Mouse (Mus musculus): Measurements from ENCODE around the gene Vps54.
"Not testable (repeated sequence)": the region's sequence is repeated elsewhere in the genome, so short reads cannot be mapped to it uniquely, and the experiment has no call there.

Gene Vps54

GRCm38 (mm10) chr11:21239763-21240509 lies 855 bp downstream of the Vps54 start:
- in situ Hi-C loops (cut with MboI, MseI): no loop called here

- in situ Hi-C loops (cut with MboI, MseI): no loop called here
These were observed 2.3 kb downstream of the Vps54 start for GRCm38 (mm10) chr11:21241351-21241750.

- in situ Hi-C loops (cut with MboI, MseI): no loop called here
These were observed 8.3 kb downstream of the Vps54 start for GRCm38 (mm10) chr11:21247203-21247865.

- in situ Hi-C loops (cut with MboI, MseI): no loop called here
These were observed 8.9 kb downstream of the Vps54 start for GRCm38 (mm10) chr11:21247940-21248339.

GRCm38 (mm10) chr11:21250366-21250765 lies 11.3 kb downstream of the Vps54 start:
- in situ Hi-C loops (cut with MboI, MseI): no loop called here

GRCm38 (mm10) chr11:21258611-21259010 lies 19.5 kb downstream of the Vps54 start:
- in situ Hi-C loops (cut with MboI, MseI): not testable (repeated sequence)

- in situ Hi-C loops (cut with MboI, MseI): no loop called here
These were observed 26.3 kb downstream of the Vps54 start for GRCm38 (mm10) chr11:21265423-21265822.

GRCm38 (mm10) chr11:21276151-21276550 lies 37.1 kb downstream of the Vps54 start:
- in situ Hi-C loops (cut with MboI, MseI): no loop called here

- in situ Hi-C loops (cut with MboI, MseI): no loop called here
These were observed 47.3 kb downstream of the Vps54 start for GRCm38 (mm10) chr11:21286391-21286790.

- in situ Hi-C loops (cut with MboI, MseI): not testable (repeated sequence)
These were observed 49.1 kb downstream of the Vps54 start for GRCm38 (mm10) chr11:21288153-21288552.

- in situ Hi-C loops (cut with MboI, MseI): no loop called here
These were observed 56.4 kb downstream of the Vps54 start for GRCm38 (mm10) chr11:21295486-21295885.

- in situ Hi-C loops (cut with MboI, MseI): no loop called here
These were observed 64.5 kb downstream of the Vps54 start for GRCm38 (mm10) chr11:21303619-21304018.

GRCm38 (mm10) chr11:21307078-21307668 lies 68.1 kb downstream of the Vps54 start:
- in situ Hi-C loops (cut with MboI, MseI): loop anchor here (5.0 kb wide), 1 partner anchor 145 kb away; no protein-coding TSS in a partner anchor

- in situ Hi-C loops (cut with MboI, MseI): loop anchor here (5.0 kb wide), 1 partner anchor 144 kb away; no protein-coding TSS in a partner anchor
These were observed 69.0 kb downstream of the Vps54 start for GRCm38 (mm10) chr11:21308119-21308518.

- in situ Hi-C loops (cut with MboI, MseI): loop anchor here (5.0 kb wide), 1 partner anchor 143 kb away; no protein-coding TSS in a partner anchor
These were observed 70.4 kb downstream of the Vps54 start for GRCm38 (mm10) chr11:21309516-21309915.

- in situ Hi-C loops (cut with MboI, MseI): no loop called here
These were observed 75.0 kb downstream of the Vps54 start for GRCm38 (mm10) chr11:21313922-21314657.

- in situ Hi-C loops (cut with MboI, MseI): no loop called here
These were observed 82.5 kb downstream of the Vps54 start for GRCm38 (mm10) chr11:21321577-21321976.

- in situ Hi-C loops (cut with MboI, MseI): no loop called here
These were observed 83.3 kb downstream of the Vps54 start for GRCm38 (mm10) chr11:21322349-21322748.

GRCm38 (mm10) chr11:21325781-21326180 lies 86.7 kb downstream of the Vps54 start:
- in situ Hi-C loops (cut with MboI, MseI): no loop called here

GRCm38 (mm10) chr11:21326770-21327169 lies 87.7 kb downstream of the Vps54 start:
- in situ Hi-C loops (cut with MboI, MseI): no loop called here

GRCm38 (mm10) chr11:21327486-21327885 lies 88.4 kb downstream of the Vps54 start:
- in situ Hi-C loops (cut with MboI, MseI): no loop called here

- in situ Hi-C loops (cut with MboI, MseI): no loop called here
These were observed 89.1 kb downstream of the Vps54 start for GRCm38 (mm10) chr11:21328141-21328540.
